Mouse (Mus musculus) heart, postnatal 0 days (tissue): ENCODE data around the gene Prm3. TPM values are rescaled to one million over a fixed set of nuclear protein-coding genes. Genes with fewer than 3 reads are reported as not detected.
A peak's percentile ranks its signal among the peaks of the same experiment; 100 is the strongest.
"Not testable (repeated sequence)": the region's sequence is repeated elsewhere in the genome, so short reads cannot be mapped to it uniquely, and the experiment has no call there.

Experiments used
- ATAC-seq: fragments of 200-750 bp; cut with Nextera tagmentation; 2 replicates; pipeline ENCODE4 v1.8.0; 2017; ENCODE audit warnings: low read depth, moderate number of reproducible peaks, moderate library complexity; ENCODE audit not compliant: insufficient read depth
- DNase-seq: peaks from one replicate; pipeline ENCODE4 v3.0.0-alpha.2; 2016; ENCODE audit warnings: low spot score
- H3K27ac ChIP-seq: fragments of 300-500 bp; sonication (generic); 2 replicates; pipeline ENCODE4 v1.5.1; 2014; ENCODE audit warnings: low read depth, mild to moderate bottlenecking
- H3K27me3 ChIP-seq: fragments of 300-500 bp; sonication (generic); 2 replicates; pipeline ENCODE4 v1.6.1; 2014; ENCODE audit warnings: low read length, mixed read lengths; ENCODE audit not compliant: control insufficient read depth, insufficient read depth
- H3K36me3 ChIP-seq: fragments of 300-500 bp; sonication (generic); replicated peaks from 2 replicates; pipeline ENCODE4 v1.6.1; 2014; ENCODE audit warnings: low read length, mixed read lengths; ENCODE audit not compliant: control insufficient read depth, insufficient read depth
- H3K4me1 ChIP-seq: fragments of 300-500 bp; sonication (generic); 2 replicates; pipeline ENCODE4 v1.6.1; 2014; ENCODE audit warnings: antibody characterized with exemption; ENCODE audit not compliant: control insufficient read depth, insufficient read depth
- H3K4me2 ChIP-seq: fragments of 300-500 bp; sonication (generic); 2 replicates; pipeline ENCODE4 v1.6.1; 2014; ENCODE audit warnings: low read depth, mild to moderate bottlenecking, low read length, moderate library complexity
- H3K4me3 ChIP-seq: fragments of 300-500 bp; sonication (generic); 2 replicates; pipeline ENCODE4 v1.5.1; 2014; ENCODE audit warnings: low read depth, low read length
- H3K9ac ChIP-seq: fragments of 300-500 bp; sonication (generic); replicated peaks from 2 replicates; pipeline ENCODE4 v1.6.1; 2014; ENCODE audit warnings: low read depth, low read length, mixed read lengths
- H3K9me3 ChIP-seq: fragments of 300-500 bp; sonication (generic); replicated peaks from 2 replicates; pipeline ENCODE4 v1.6.1; 2016; ENCODE audit warnings: low read length; ENCODE audit not compliant: control insufficient read depth
- CTCF ChIP-seq: IDR thresholded peaks from 2 replicates; pipeline ENCODE4 v1.5.1; 2016; ENCODE audit warnings: antibody characterized with exemption, control low read depth, low read depth
- EP300 ChIP-seq: IDR thresholded peaks from 2 replicates; pipeline ENCODE4 v1.6.1; 2016; ENCODE audit warnings: antibody characterized with exemption, low read depth
- WGBS: fragments of 180-500 bp; shearing (Covaris S2); extraction: QIAGEN DNeasy Blood & Tissue Kit; methylation state at CpG from one replicate; pipeline ENCODE4 v1.1.7; 2014; 5-methylcytosine and 5-hydroxymethylcytosine counted together
- polyA plus RNA-seq: library from polyadenylated mRNA; unstranded; fragments of >200 nt; fragmentation: Nextera tagmentation; extraction: Ambion mirVana; gene quantifications from 2 replicates; pipeline ENCODE4 v1.2.1, GENCODE M21; 2015
- total RNA-seq: library from RNA; depleted of rRNA; stranded (reverse); fragments of >200 nt; gene quantifications from 2 replicates; pipeline ENCODE4 v1.2.3, GENCODE M21; 2014; ENCODE audit warnings: low replicate concordance

Prm3 gene
- total and polyA plus RNA-seq, 2 experiments from 2014 or later = not detected

- 44% methylated on average over 4 of the region's 4 CpGs for WGBS
- H3K4me2 ChIP-seq = no peak overlapping the region
- DNase-seq = no peak
- H3K9ac ChIP-seq = no peak overlapping the region
- H3K36me3 ChIP-seq = no peaks in the 10 kb centered on the region
- H3K27ac ChIP-seq = no peak overlapping the region
- no peaks in the 10 kb centered on the region for H3K9me3 ChIP-seq
- TF ChIP-seq EP300 (no peak), CTCF (no peak)
- H3K4me3 ChIP-seq = no peak overlapping the region
- no peaks in the 10 kb centered on the region for H3K27me3 ChIP-seq
- ATAC-seq = peak; percentile 17; the same call in 1 of the 2 replicates
- H3K4me1 ChIP-seq = peaks cover 9% of the 10 kb centered on the region; the same call in 1 of the 2 replicates
These were observed 24.1 kb upstream of the Prm3 start for GRCm38 (mm10) chr16:10814864-10815263.

DNA sequence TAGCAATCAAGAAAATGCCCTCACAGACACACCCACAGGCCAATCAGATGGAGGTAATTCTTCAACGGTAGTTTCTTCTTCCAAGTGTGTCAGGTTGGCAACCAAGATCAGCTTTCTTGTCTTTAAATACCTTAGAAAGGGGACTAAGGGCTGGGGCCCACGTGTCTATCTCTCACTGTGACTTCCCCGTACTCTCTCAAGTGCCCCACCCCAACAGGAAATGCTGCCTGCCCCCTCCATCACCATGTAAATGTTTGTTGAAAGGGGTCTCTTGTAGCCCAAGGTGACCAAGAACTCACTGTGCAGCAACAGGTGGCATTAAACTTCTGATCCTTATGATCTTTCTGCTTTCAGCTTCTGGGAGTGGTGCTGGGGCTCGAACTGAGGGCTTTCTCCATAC lies 23.0 kb upstream of the Prm3 start:
- ATAC-seq (no peak), DNase-seq (no peak)
- no peak overlapping the region for H3K27ac ChIP-seq
- no peak overlapping the region for H3K9ac ChIP-seq
- H3K4me3 ChIP-seq = no peak overlapping the region
- TF ChIP-seq EP300 (no peak), CTCF (no peak)
- 82% methylated on average over 4 of the region's 4 CpGs for WGBS
- H3K27me3 ChIP-seq = no peaks in the 10 kb centered on the region
- no peak overlapping the region for H3K4me2 ChIP-seq
- H3K36me3 ChIP-seq = no peaks in the 10 kb centered on the region
- peaks cover 9% of the 10 kb centered on the region; the same call in 1 of the 2 replicates for H3K4me1 ChIP-seq
- H3K9me3 ChIP-seq = no peaks in the 10 kb centered on the region

GRCm38 (mm10) chr16:10812865-10813371 lies 22.2 kb upstream of the Prm3 start, which contains the start of gene Gm11172:
TSS of gene Gm11172 (plus strand) at chr16:10812915.
- DNase-seq (no peak), ATAC-seq (no peak)
- 73% methylated on average over 2 of the region's 2 CpGs for WGBS
- Histone ChIP-seq H3K36me3 (no peaks in the 10 kb centered on the region), H3K9ac (no peak within 1 kb of the TSS), H3K4me2 (no peak within 1 kb of the TSS), H3K9me3 (no peaks in the 10 kb centered on the region), H3K27me3 (no peaks in the 10 kb centered on the region), H3K27ac (no peak within 1 kb of the TSS), H3K4me3 (no peak within 1 kb of the TSS), H3K4me1 (peaks cover 9% of the 10 kb centered on the region; the same call in 1 of the 2 replicates)
- TF ChIP-seq EP300 (no peak), CTCF (no peak)

GRCm38 (mm10) chr16:10810376-10810775 lies 19.7 kb upstream of the Prm3 start:
- DNase-seq = no peak
- Histone ChIP-seq H3K4me3 (no peak overlapping the region), H3K4me2 (no peak overlapping the region), H3K27me3 (no peaks in the 10 kb centered on the region), H3K36me3 (no peaks in the 10 kb centered on the region), H3K9me3 (no peaks in the 10 kb centered on the region), H3K4me1 (peaks cover 9% of the 10 kb centered on the region; the same call in 1 of the 2 replicates), H3K9ac (no peak overlapping the region), H3K27ac (no peak overlapping the region)
- TF ChIP-seq EP300 (no peak), CTCF (no peak)
- ATAC-seq = no peak
- WGBS = 93% methylated on average over 1 of the region's 1 CpGs

- TF ChIP-seq CTCF = no peak
- TF ChIP-seq EP300 = no peak
- Histone ChIP-seq H3K36me3 (no peaks in the 10 kb centered on the region), H3K9ac (no peak within 1 kb of the TSS), H3K4me2 (no peak within 1 kb of the TSS), H3K9me3 (no peaks in the 10 kb centered on the region), H3K27ac (no peak within 1 kb of the TSS; the same call in 1 of the 2 replicates), H3K4me1 (no peaks in the 10 kb centered on the region), H3K4me3 (no peak within 1 kb of the TSS), H3K27me3 (no peaks in the 10 kb centered on the region)
- 73% methylated on average over 10 of the region's 10 CpGs for WGBS
- no peak for ATAC-seq
- no peak for DNase-seq
These were observed 15.2 kb upstream of the Prm3 start, which contains the start of gene Prm1 for GRCm38 (mm10) chr16:10805789-10806527. TSS of gene Prm1 (minus strand) at chr16:10805839.

- not testable (repeated sequence) for H3K27me3 ChIP-seq, H3K9ac ChIP-seq
- WGBS = 72% methylated on average over 3 of the region's 3 CpGs
These were observed 11.7 kb upstream of the Prm3 start for GRCm38 (mm10) chr16:10802420-10802819.

More at GRCm38 (mm10) chr16:10802420-10802819, 11.7 kb upstream of the Prm3 start:
- not testable (repeated sequence) for H3K27ac ChIP-seq, H3K4me3 ChIP-seq, H3K36me3 ChIP-seq, H3K4me2 ChIP-seq, ATAC-seq, DNase-seq, H3K9me3 ChIP-seq, H3K4me1 ChIP-seq
